Mouse (Mus musculus) midbrain, embryonic 11.5 days (tissue): ENCODE data around the gene H13. TPM values are rescaled to one million over a fixed set of nuclear protein-coding genes. Genes with fewer than 3 reads are reported as not detected.

ENCODE experiments used
- ATAC-seq: fragments of 200-750 bp; cut with Nextera tagmentation; 2 replicates; pipeline ENCODE4 v1.8.0; 2017; ENCODE audit warnings: moderate TSS enrichment, moderate library complexity; ENCODE audit not compliant: low FRiP score
- DNase-seq: peaks from one replicate; pipeline ENCODE4 v3.0.0; 2015; ENCODE audit warnings: low spot score; ENCODE audit errors: missing footprints
- H3K27ac ChIP-seq: fragments of 300-500 bp; sonication (generic); 2 replicates; pipeline ENCODE4 v1.5.1; 2014; ENCODE audit warnings: low read depth, low read length
- H3K27me3 ChIP-seq: fragments of 300-500 bp; sonication (generic); 2 replicates; pipeline ENCODE4 v1.6.1; 2014; ENCODE audit warnings: mild to moderate bottlenecking, low read length, moderate library complexity, mixed read lengths; ENCODE audit not compliant: control insufficient read depth, insufficient read depth
- H3K36me3 ChIP-seq: fragments of 300-500 bp; sonication (generic); 2 replicates; pipeline ENCODE4 v1.6.1; 2014; ENCODE audit warnings: mild to moderate bottlenecking, low read length, moderate library complexity, mixed read lengths; ENCODE audit not compliant: control insufficient read depth, insufficient read depth
- H3K4me1 ChIP-seq: fragments of 300-500 bp; sonication (generic); 2 replicates; pipeline ENCODE4 v1.6.1; 2014; ENCODE audit warnings: low read length; ENCODE audit not compliant: control insufficient read depth, insufficient read depth
- H3K4me2 ChIP-seq: fragments of 300-500 bp; sonication (generic); 2 replicates; pipeline ENCODE4 v1.6.1; 2014; ENCODE audit warnings: mild to moderate bottlenecking, moderate library complexity
- H3K4me3 ChIP-seq: fragments of 300-500 bp; sonication (generic); 2 replicates; pipeline ENCODE4 v1.5.1; 2014; ENCODE audit warnings: low read depth, low read length
- H3K9ac ChIP-seq: fragments of 300-500 bp; sonication (generic); 2 replicates; pipeline ENCODE4 v1.6.1; 2014; ENCODE audit warnings: low read length
- H3K9me3 ChIP-seq: fragments of 300-500 bp; sonication (generic); 2 replicates; pipeline ENCODE4 v1.6.1; 2016; ENCODE audit warnings: low read length; ENCODE audit not compliant: control insufficient read depth
- WGBS: fragments of 180-500 bp; shearing (Covaris S2); extraction: QIAGEN DNeasy Blood & Tissue Kit; methylation state at CpG from one replicate; pipeline ENCODE4 v1.1.7; 2014; 5-methylcytosine and 5-hydroxymethylcytosine counted together
- polyA plus RNA-seq: library from polyadenylated mRNA; unstranded; fragments of >200 nt; fragmentation: Nextera tagmentation; extraction: Ambion mirVana; gene quantifications from 2 replicates; pipeline ENCODE4 v1.2.1, GENCODE M21; 2014

The H13 gene
- polyA plus RNA-seq, 1 experiment from 2014 or later: 119 TPM

GRCm38 (mm10) chr2:152724332-152724723, 55.1 kb downstream of the H13 start:
- peak overlapping the region; percentile 57 for H3K4me2 ChIP-seq
- H3K27ac ChIP-seq: no peak overlapping the region
- H3K9me3 ChIP-seq: no peaks in the 10 kb centered on the region
- DNase-seq (no peak), ATAC-seq (0 out of 2 replicates have a peak, but pooled peaks have one; percentile 8)
- H3K27me3 ChIP-seq: no peaks in the 10 kb centered on the region
- peak overlapping the region; percentile 67 for H3K9ac ChIP-seq
- peaks cover 20% of the 10 kb centered on the region for H3K4me1 ChIP-seq
- H3K36me3 ChIP-seq: no peaks in the 10 kb centered on the region
- 61% methylated on average over 3 of the region's 3 CpGs for WGBS
- H3K4me3 ChIP-seq: peak overlapping the region; percentile 29; the same call in 1 of the 2 replicates

- no peaks in the 10 kb centered on the region for H3K27me3 ChIP-seq
- no peak for ATAC-seq
- no peak overlapping the region for H3K27ac ChIP-seq
- peaks cover 23% of the 10 kb centered on the region for H3K4me1 ChIP-seq
- no peak for DNase-seq
- WGBS: 70% methylated on average over 15 of the region's 15 CpGs
- no peaks in the 10 kb centered on the region for H3K9me3 ChIP-seq
- no peak overlapping the region for H3K4me2 ChIP-seq
- H3K36me3 ChIP-seq: no peaks in the 10 kb centered on the region
- 0 out of 2 replicates have a peak overlapping the region, but pooled peaks have one; percentile 4 for H3K9ac ChIP-seq
- H3K4me3 ChIP-seq: no peak overlapping the region
Observed at GRCm38 (mm10) chr2:152725178-152725750, 56.0 kb downstream of the H13 start.

GRCm38 (mm10) chr2:152726213-152726612, 57.0 kb downstream of the H13 start:
- Histone ChIP-seq H3K9me3 (no peaks in the 10 kb centered on the region), H3K4me3 (no peak overlapping the region), H3K4me1 (peaks cover 23% of the 10 kb centered on the region), H3K9ac (no peak overlapping the region), H3K36me3 (no peaks in the 10 kb centered on the region), H3K27me3 (no peaks in the 10 kb centered on the region), H3K27ac (no peak overlapping the region), H3K4me2 (no peak overlapping the region)
- WGBS: 90% methylated on average over 6 of the region's 6 CpGs
- ATAC-seq: no peak
- DNase-seq: no peak

GRCm38 (mm10) chr2:152726751-152727335, 57.6 kb downstream of the H13 start:
- Histone ChIP-seq H3K4me2 (no peak overlapping the region), H3K27ac (no peak overlapping the region), H3K36me3 (no peaks in the 10 kb centered on the region), H3K4me1 (peaks cover 23% of the 10 kb centered on the region), H3K9me3 (no peaks in the 10 kb centered on the region), H3K9ac (no peak overlapping the region), H3K4me3 (no peak overlapping the region), H3K27me3 (no peaks in the 10 kb centered on the region)
- DNase-seq: no peak
- no peak for ATAC-seq
- 80% methylated on average over 5 of the region's 6 CpGs for WGBS

GRCm38 (mm10) chr2:152727795-152728510, 58.7 kb downstream of the H13 start:
- Histone ChIP-seq H3K4me1 (peaks cover 23% of the 10 kb centered on the region), H3K27ac (no peak overlapping the region; the same call in 1 of the 2 replicates), H3K9ac (no peak overlapping the region), H3K4me3 (no peak overlapping the region), H3K27me3 (no peaks in the 10 kb centered on the region), H3K9me3 (no peaks in the 10 kb centered on the region), H3K36me3 (no peaks in the 10 kb centered on the region), H3K4me2 (no peak overlapping the region)
- DNase-seq (no peak), ATAC-seq (no peak)
- 87% methylated on average over 14 of the region's 14 CpGs for WGBS

- Histone ChIP-seq H3K27ac (no peak overlapping the region), H3K36me3 (no peaks in the 10 kb centered on the region), H3K4me3 (no peak overlapping the region), H3K9me3 (no peaks in the 10 kb centered on the region), H3K27me3 (no peaks in the 10 kb centered on the region), H3K4me2 (no peak overlapping the region), H3K9ac (no peak overlapping the region), H3K4me1 (peaks cover 22% of the 10 kb centered on the region)
- ATAC-seq: no peak
- WGBS: 89% methylated on average over 7 of the region's 7 CpGs
- DNase-seq: no peak
Observed at GRCm38 (mm10) chr2:152728594-152728993, 59.3 kb downstream of the H13 start.

GRCm38 (mm10) chr2:152729013-152729635, 59.9 kb downstream of the H13 start:
- Histone ChIP-seq H3K36me3 (no peaks in the 10 kb centered on the region), H3K27ac (no peak overlapping the region), H3K4me2 (no peak overlapping the region), H3K9ac (no peak overlapping the region), H3K9me3 (no peaks in the 10 kb centered on the region), H3K4me3 (no peak overlapping the region), H3K27me3 (no peaks in the 10 kb centered on the region), H3K4me1 (peaks cover 18% of the 10 kb centered on the region)
- WGBS: 58% methylated on average over 8 of the region's 8 CpGs
- ATAC-seq (no peak), DNase-seq (no peak)

- H3K4me1 ChIP-seq: peaks cover 21% of the 10 kb centered on the region
- H3K9me3 ChIP-seq: no peaks in the 10 kb centered on the region
- no peak overlapping the region for H3K4me3 ChIP-seq
- H3K9ac ChIP-seq: no peak overlapping the region
- ATAC-seq (peak; percentile 54; the same call in 1 of the 2 replicates), DNase-seq (no peak)
- no peaks in the 10 kb centered on the region for H3K36me3 ChIP-seq
- H3K27ac ChIP-seq: no peak overlapping the region
- WGBS: 51% methylated on average over 7 of the region's 7 CpGs
- H3K27me3 ChIP-seq: no peaks in the 10 kb centered on the region
- H3K4me2 ChIP-seq: no peak overlapping the region
Observed at GRCm38 (mm10) chr2:152729636-152730020, 60.4 kb downstream of the H13 start.

- Histone ChIP-seq H3K9me3 (no peaks in the 10 kb centered on the region), H3K27me3 (no peaks in the 10 kb centered on the region), H3K36me3 (no peaks in the 10 kb centered on the region), H3K27ac (no peak overlapping the region), H3K4me3 (no peak overlapping the region), H3K9ac (no peak overlapping the region), H3K4me1 (peaks cover 40% of the 10 kb centered on the region), H3K4me2 (no peak overlapping the region)
- 89% methylated on average over 2 of the region's 2 CpGs for WGBS
- no peak for ATAC-seq
- no peak for DNase-seq
Observed at GRCm38 (mm10) chr2:152733201-152733600, 63.9 kb downstream of the H13 start.
